Mouse (Mus musculus) hindbrain, embryonic 10.5 days (tissue): ENCODE measurements around the gene Dnmt3c. TPM values are rescaled to one million over a fixed set of nuclear protein-coding genes. Genes with fewer than 3 reads are reported as not detected.
"Not testable (repeated sequence)": the region's sequence is repeated elsewhere in the genome, so short reads cannot be mapped to it uniquely, and the experiment has no call there.

Source experiments
- DNase-seq: peaks from one replicate; pipeline ENCODE4 v3.0.0-alpha.2; 2017; ENCODE audit warnings: low spot score
- H3K27ac ChIP-seq: fragments of 300-500 bp; sonication (generic); 2 replicates; pipeline ENCODE4 v1.5.1; 2016; ENCODE audit warnings: mild to moderate bottlenecking, moderate library complexity
- H3K27me3 ChIP-seq: fragments of 300-500 bp; sonication (generic); 2 replicates; pipeline ENCODE4 v1.6.1; 2016; ENCODE audit warnings: mild to moderate bottlenecking; ENCODE audit not compliant: poor library complexity, insufficient read depth, severe bottlenecking
- H3K36me3 ChIP-seq: fragments of 300-500 bp; sonication (generic); 2 replicates; pipeline ENCODE4 v1.6.1; 2016; ENCODE audit warnings: mild to moderate bottlenecking, moderate library complexity
- H3K4me1 ChIP-seq: fragments of 300-500 bp; sonication (generic); replicated peaks from 2 replicates; pipeline ENCODE4 v1.6.1; 2016; ENCODE audit warnings: mild to moderate bottlenecking
- H3K4me3 ChIP-seq: fragments of 300-500 bp; sonication (generic); 2 replicates; pipeline ENCODE4 v1.5.1; 2016; ENCODE audit warnings: mild to moderate bottlenecking, moderate library complexity
- H3K9me3 ChIP-seq: fragments of 300-500 bp; sonication (generic); 2 replicates; pipeline ENCODE4 v1.6.1; 2016; ENCODE audit warnings: mild to moderate bottlenecking, moderate library complexity
- WGBS: fragments of 180-500 bp; shearing (Covaris S2); methylation state at CpG from one replicate; pipeline ENCODE4 v1.1.7; 2016; 5-methylcytosine and 5-hydroxymethylcytosine counted together
- polyA plus RNA-seq: library from polyadenylated mRNA; unstranded; fragments of >200 nt; fragmentation: Nextera tagmentation; extraction: Ambion mirVana; gene quantifications from 2 replicates; pipeline ENCODE4 v1.2.1, GENCODE M21; 2016

The Dnmt3c gene
- polyA plus RNA-seq, 1 experiment from 2014 or later: not detected

- Histone ChIP-seq H3K27ac (no peak overlapping the region), H3K9me3 (no peaks in the 10 kb centered on the region), H3K4me1 (no peaks in the 10 kb centered on the region), H3K4me3 (no peak overlapping the region), H3K36me3 (peaks cover 81% of the 10 kb centered on the region), H3K27me3 (no peaks in the 10 kb centered on the region)
- WGBS: 94% methylated on average over 6 of the region's 6 CpGs
- DNase-seq: no peak
Measured at GRCm38 (mm10) chr2:153676944-153677343, 19.5 kb upstream of the Dnmt3c start.

GRCm38 (mm10) chr2:153677550-153677949 lies 18.9 kb upstream of the Dnmt3c start:
- H3K27me3 ChIP-seq: no peaks in the 10 kb centered on the region
- no peaks in the 10 kb centered on the region for H3K4me1 ChIP-seq
- no peak overlapping the region for H3K4me3 ChIP-seq
- H3K9me3 ChIP-seq: no peaks in the 10 kb centered on the region
- no peak overlapping the region for H3K27ac ChIP-seq
- no peak for DNase-seq
- H3K36me3 ChIP-seq: peaks cover 81% of the 10 kb centered on the region
- 90% methylated on average over 7 of the region's 7 CpGs for WGBS

GRCm38 (mm10) chr2:153679959-153680358 lies 16.5 kb upstream of the Dnmt3c start:
- Histone ChIP-seq H3K27ac (no peak overlapping the region), H3K9me3 (no peaks in the 10 kb centered on the region), H3K36me3 (peaks cover 79% of the 10 kb centered on the region), H3K4me1 (no peaks in the 10 kb centered on the region), H3K4me3 (no peak overlapping the region), H3K27me3 (no peaks in the 10 kb centered on the region)
- 100% methylated on average over 1 of the region's 1 CpGs for WGBS
- no peak for DNase-seq

- H3K36me3 ChIP-seq, H3K27me3 ChIP-seq, H3K4me3 ChIP-seq, H3K4me1 ChIP-seq, H3K9me3 ChIP-seq, H3K27ac ChIP-seq, DNase-seq: not testable (repeated sequence)
- 94% methylated on average over 7 of the region's 7 CpGs for WGBS
Measured at GRCm38 (mm10) chr2:153693413-153693812, 3.0 kb upstream of the Dnmt3c start.

GRCm38 (mm10) chr2:153694462-153695085 lies 1.9 kb upstream of the Dnmt3c start:
- Histone ChIP-seq H3K4me1 (no peaks in the 10 kb centered on the region), H3K4me3 (no peak overlapping the region), H3K27ac (no peak overlapping the region), H3K36me3 (no peaks in the 10 kb centered on the region), H3K27me3 (no peaks in the 10 kb centered on the region), H3K9me3 (no peaks in the 10 kb centered on the region)
- WGBS: 63% methylated on average over 19 of the region's 19 CpGs
- DNase-seq: peak; percentile 25

GRCm38 (mm10) chr2:153703389-153703788 lies 6.9 kb downstream of the Dnmt3c start:
- Histone ChIP-seq H3K27ac (no peak overlapping the region), H3K36me3 (no peaks in the 10 kb centered on the region), H3K4me1 (peaks cover 11% of the 10 kb centered on the region; the same call in 1 of the 2 replicates), H3K27me3 (no peaks in the 10 kb centered on the region), H3K9me3 (no peaks in the 10 kb centered on the region), H3K4me3 (no peak overlapping the region)
- no peak for DNase-seq
- WGBS: 45% methylated on average over 6 of the region's 6 CpGs

GRCm38 (mm10) chr2:153710701-153711330 lies 14.4 kb downstream of the Dnmt3c start:
- DNase-seq: peak; percentile 37
- Histone ChIP-seq H3K27me3 (no peaks in the 10 kb centered on the region), H3K36me3 (no peaks in the 10 kb centered on the region), H3K4me1 (peaks cover 18% of the 10 kb centered on the region), H3K27ac (no peak overlapping the region), H3K9me3 (no peaks in the 10 kb centered on the region), H3K4me3 (no peak overlapping the region)
- WGBS: 56% methylated on average over 8 of the region's 8 CpGs

GRCm38 (mm10) chr2:153712646-153713091 lies 16.2 kb downstream of the Dnmt3c start:
- Histone ChIP-seq H3K27ac (peak overlapping the region; percentile 19), H3K4me1 (peaks cover 12% of the 10 kb centered on the region), H3K9me3 (no peaks in the 10 kb centered on the region), H3K27me3 (no peaks in the 10 kb centered on the region), H3K4me3 (no peak overlapping the region), H3K36me3 (no peaks in the 10 kb centered on the region)
- no peak for DNase-seq
- WGBS: 22% methylated on average over 3 of the region's 3 CpGs

- peak overlapping the region; percentile 19; the same call in 1 of the 2 replicates for H3K27ac ChIP-seq
- H3K4me3 ChIP-seq: no peak overlapping the region
- H3K27me3 ChIP-seq: no peaks in the 10 kb centered on the region
- WGBS: 36% methylated on average over 4 of the region's 4 CpGs
- no peaks in the 10 kb centered on the region for H3K36me3 ChIP-seq
- peak; percentile 25 for DNase-seq
- no peaks in the 10 kb centered on the region for H3K9me3 ChIP-seq
- peaks cover 12% of the 10 kb centered on the region for H3K4me1 ChIP-seq
Measured at GRCm38 (mm10) chr2:153713227-153713626, 16.8 kb downstream of the Dnmt3c start.

- WGBS: 75% methylated on average over 3 of the region's 3 CpGs
- H3K4me3 ChIP-seq, H3K36me3 ChIP-seq, DNase-seq, H3K9me3 ChIP-seq, H3K4me1 ChIP-seq, H3K27ac ChIP-seq, H3K27me3 ChIP-seq: not testable (repeated sequence)
Measured at GRCm38 (mm10) chr2:153717861-153718260, 21.4 kb downstream of the Dnmt3c start.

GRCm38 (mm10) chr2:153723098-153723497 lies 26.6 kb downstream of the Dnmt3c start:
- H3K27ac ChIP-seq: no peak overlapping the region
- 78% methylated on average over 1 of the region's 1 CpGs for WGBS
- no peak for DNase-seq
- no peak overlapping the region for H3K4me3 ChIP-seq
- H3K9me3 ChIP-seq: 0 out of 2 replicates have a peak, but pooled peaks cover 4% of the 10 kb centered on the region
- H3K27me3 ChIP-seq: no peaks in the 10 kb centered on the region
- H3K4me1 ChIP-seq: no peaks in the 10 kb centered on the region
- H3K36me3 ChIP-seq: no peaks in the 10 kb centered on the region

- 91% methylated on average over 2 of the region's 2 CpGs for WGBS
- Histone ChIP-seq H3K4me3 (no peak overlapping the region), H3K4me1 (no peaks in the 10 kb centered on the region), H3K27ac (no peak overlapping the region), H3K27me3 (no peaks in the 10 kb centered on the region), H3K9me3 (0 out of 2 replicates have a peak, but pooled peaks cover 4% of the 10 kb centered on the region), H3K36me3 (no peaks in the 10 kb centered on the region)
- DNase-seq: no peak
Measured at GRCm38 (mm10) chr2:153724424-153724823, 28.0 kb downstream of the Dnmt3c start.

GRCm38 (mm10) chr2:153724871-153725270 lies 28.4 kb downstream of the Dnmt3c start:
- Histone ChIP-seq H3K4me1 (no peaks in the 10 kb centered on the region), H3K9me3 (0 out of 2 replicates have a peak, but pooled peaks cover 4% of the 10 kb centered on the region), H3K36me3 (no peaks in the 10 kb centered on the region), H3K27me3 (no peaks in the 10 kb centered on the region), H3K27ac (no peak overlapping the region), H3K4me3 (no peak overlapping the region)
- 85% methylated on average over 2 of the region's 2 CpGs for WGBS
- DNase-seq: no peak
